Mouse (Mus musculus): ENCODE data around the gene Gm6902. TPM values are rescaled to one million over a fixed set of nuclear protein-coding genes. Genes with fewer than 3 reads are reported as not detected.
"Not testable (repeated sequence)": the region's sequence is repeated elsewhere in the genome, so short reads cannot be mapped to it uniquely, and the experiment has no call there.

Gene Gm6902
- polyA plus RNA-seq (2015; fragmentation: Nextera tagmentation; extraction: Ambion mirVana) = not detected in 2 replicates

DNA sequence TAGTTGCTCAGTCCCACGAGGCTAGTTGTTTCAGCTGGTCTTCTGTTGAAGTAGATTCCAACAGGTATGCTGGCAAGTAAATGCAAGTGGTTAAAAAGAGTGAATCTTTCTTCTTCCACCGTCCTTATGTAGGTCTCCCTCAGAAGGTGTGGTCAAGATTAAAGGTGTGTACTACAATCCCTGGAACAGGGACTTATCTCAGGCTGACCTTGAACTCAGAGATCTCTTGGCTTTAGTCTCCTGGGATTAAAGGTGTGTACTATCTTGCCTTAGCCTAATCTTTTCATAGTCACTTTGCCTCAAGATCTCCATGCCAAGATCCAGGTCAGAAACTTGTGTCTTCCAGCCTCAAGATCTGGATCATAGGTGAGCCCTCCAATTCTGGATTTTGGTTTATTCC is at the start of gene Gm6902:
Gene Gm6902 (minus strand): TSS at position 101 of the 400 bp plus-strand sequence.
- not testable (repeated sequence) for H3K27me3 ChIP-seq (ENCODE audit: control insufficient read depth, insufficient read depth, low read length); H3K4me1 ChIP-seq (replicated peaks; ENCODE audit: control insufficient read depth, insufficient read depth); H3K4me3 ChIP-seq (ENCODE audit: low read depth, low read length); DNase-seq (ENCODE audit: low spot score); H3K4me2 ChIP-seq (replicated peaks; ENCODE audit: low read depth); H3K27ac ChIP-seq (replicated peaks); H3K9ac ChIP-seq (ENCODE audit: low read length); H3K9me3 ChIP-seq (ENCODE audit: control insufficient read depth, low read length); ATAC-seq (ENCODE audit: low FRiP score, low TSS enrichment); H3K36me3 ChIP-seq (ENCODE audit: control insufficient read depth, insufficient read depth, low read length)
- WGBS = no CpG with 5 or more reads among the region's 2 CpGs

DNA sequence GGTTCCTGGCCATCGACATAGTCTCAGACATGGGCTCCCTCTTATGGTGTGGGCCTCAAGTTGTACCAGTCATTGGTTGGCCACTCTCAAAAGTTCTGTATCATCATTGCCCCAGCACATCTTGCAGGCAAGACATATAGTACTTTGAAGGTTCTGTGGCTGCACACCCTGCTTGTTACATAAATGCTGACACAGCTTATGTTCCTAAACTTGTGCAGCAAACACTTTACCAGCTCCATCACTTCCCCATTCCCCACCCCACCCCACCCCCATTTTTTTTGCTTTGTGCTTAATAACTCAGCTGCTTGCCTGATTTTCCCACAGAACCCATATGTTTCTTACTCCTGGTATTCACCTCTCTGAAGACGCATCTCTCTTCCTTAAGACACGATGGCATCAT is 22.2 kb upstream of the Gm6902 start, which contains the start of gene Nlrp4e:
Gene Nlrp4e (plus strand): TSS at position 301 of the 400 bp plus-strand sequence.
- not testable (repeated sequence) for H3K9ac ChIP-seq (ENCODE audit: low read length); H3K9me3 ChIP-seq (ENCODE audit: control insufficient read depth, low read length); H3K36me3 ChIP-seq (ENCODE audit: control insufficient read depth, insufficient read depth, low read length); H3K27me3 ChIP-seq (ENCODE audit: control insufficient read depth, insufficient read depth, low read length); H3K4me1 ChIP-seq (replicated peaks; ENCODE audit: control insufficient read depth, insufficient read depth); H3K4me2 ChIP-seq (replicated peaks; ENCODE audit: low read depth); DNase-seq (ENCODE audit: low spot score); ATAC-seq (ENCODE audit: low FRiP score, low TSS enrichment); H3K4me3 ChIP-seq (ENCODE audit: low read depth, low read length); H3K27ac ChIP-seq (replicated peaks)
- WGBS = 90% methylated on average over 3 of the region's 3 CpGs

DNA sequence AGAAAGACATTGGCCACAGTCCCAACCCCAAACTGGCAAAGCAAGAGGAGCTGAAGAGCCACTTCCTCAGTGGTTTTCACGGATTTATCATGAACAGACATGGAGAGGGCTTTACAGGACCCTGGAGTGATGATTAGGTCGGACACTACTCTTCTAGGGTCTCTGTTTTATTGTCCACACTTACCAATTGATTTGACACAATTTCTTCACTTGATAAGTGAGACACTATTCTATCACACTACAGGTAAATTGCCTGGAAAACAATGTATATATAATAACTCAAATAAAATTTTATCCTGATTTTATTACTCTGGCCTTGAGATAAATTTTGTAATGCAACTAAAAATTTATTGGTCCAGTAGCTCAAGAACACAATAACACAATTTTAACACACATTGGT is 27.1 kb downstream of the Gm6902 start, which contains the start of gene Vmn1r166:
Gene Vmn1r166 (minus strand): TSS at position 101 of the 400 bp plus-strand sequence.
- not testable (repeated sequence) for ATAC-seq (ENCODE audit: low FRiP score, low TSS enrichment); H3K9me3 ChIP-seq (ENCODE audit: control insufficient read depth, low read length); H3K9ac ChIP-seq (ENCODE audit: low read length); H3K27ac ChIP-seq (replicated peaks); H3K4me1 ChIP-seq (replicated peaks; ENCODE audit: control insufficient read depth, insufficient read depth); H3K4me2 ChIP-seq (replicated peaks; ENCODE audit: low read depth); H3K27me3 ChIP-seq (ENCODE audit: control insufficient read depth, insufficient read depth, low read length); H3K4me3 ChIP-seq (ENCODE audit: low read depth, low read length); DNase-seq (ENCODE audit: low spot score); H3K36me3 ChIP-seq (ENCODE audit: control insufficient read depth, insufficient read depth, low read length)
- WGBS = no CpG with 5 or more reads among the region's 2 CpGs

Other genes with a start within 250 kb of the Gm6902 start
- not detected in 2 replicates for gene Vmn1r163, start 223.4 kb downstream of the Gm6902 start, polyA plus RNA-seq (2015; fragmentation: Nextera tagmentation; extraction: Ambion mirVana)
- not detected in 2 replicates for gene Gm8720, start 211.4 kb downstream of the Gm6902 start, polyA plus RNA-seq (2015; fragmentation: Nextera tagmentation; extraction: Ambion mirVana)
- gene Gm10662, start 134.4 kb downstream of the Gm6902 start, polyA plus RNA-seq (2015; fragmentation: Nextera tagmentation; extraction: Ambion mirVana) = not detected in 2 replicates
- not detected in 2 replicates for gene Vmn1r165, start 61.6 kb downstream of the Gm6902 start, polyA plus RNA-seq (2015; fragmentation: Nextera tagmentation; extraction: Ambion mirVana)
- gene Vmn1r166, start 27.2 kb downstream of the Gm6902 start, polyA plus RNA-seq (2015; fragmentation: Nextera tagmentation; extraction: Ambion mirVana) = not detected in 2 replicates
- gene Nlrp4e, start 22.3 kb upstream of the Gm6902 start, polyA plus RNA-seq (2015; fragmentation: Nextera tagmentation; extraction: Ambion mirVana) = not detected in 2 replicates
- gene Nlrp5, start 107.0 kb upstream of the Gm6902 start, polyA plus RNA-seq (2015; fragmentation: Nextera tagmentation; extraction: Ambion mirVana) = not detected in 2 replicates
- not detected in 2 replicates for gene Vmn1r167, start 228.3 kb upstream of the Gm6902 start, polyA plus RNA-seq (2015; fragmentation: Nextera tagmentation; extraction: Ambion mirVana)

Data from stomach, postnatal 0 days (tissue).